Mouse (Mus musculus): Measurements from ENCODE around the gene Cdc40. TPM values are rescaled to one million over a fixed set of nuclear protein-coding genes. Genes with fewer than 3 reads are reported as not detected.
A peak's percentile ranks its signal among the peaks of the same experiment; 100 is the strongest.

The Cdc40 gene
- 39.8 and 44.2 TPM in 2 replicates for polyA plus RNA-seq (2014; fragmentation: Nextera tagmentation; extraction: Ambion mirVana)

GRCm38 (mm10) chr10:40882831-40883643 is at the start of gene Cdc40, which contains the start of gene Wasf1:
Gene Cdc40, minus strand, starts transcription at chr10:40883311.
Gene Wasf1, plus strand, starts transcription at chr10:40883475.
- Histone ChIP-seq H3K9me3 (ENCODE audit: control insufficient read depth, low read length) (no peaks in the 10 kb centered on the region), H3K4me3 (ENCODE audit: low read depth, low read length) (peak within 1 kb of the TSS; percentile 72), H3K27ac (replicated peaks; ENCODE audit: low read depth, low read length) (peak within 1 kb of the TSS; percentile 92), H3K36me3 (ENCODE audit: control insufficient read depth, insufficient read depth, low read length) (no peaks in the 10 kb centered on the region), H3K9ac (ENCODE audit: low read length) (peak within 1 kb of the TSS; percentile 92), H3K27me3 (ENCODE audit: control insufficient read depth, insufficient read depth, low read length) (no peaks in the 10 kb centered on the region), H3K4me1 (ENCODE audit: control insufficient read depth, insufficient read depth, low read length) (no peaks in the 10 kb centered on the region), H3K4me2 (ENCODE audit: low read depth, severe bottlenecking) (peak within 1 kb of the TSS; percentile 62)
- DNase-seq (ENCODE audit: low spot score): peak; percentile 98
- WGBS: under 1% methylated on average over 44 of the region's 44 CpGs
- peak; percentile 98 for ATAC-seq (ENCODE audit: insufficient number of reproducible peaks, low FRiP score, low TSS enrichment, low read depth)

DNA sequence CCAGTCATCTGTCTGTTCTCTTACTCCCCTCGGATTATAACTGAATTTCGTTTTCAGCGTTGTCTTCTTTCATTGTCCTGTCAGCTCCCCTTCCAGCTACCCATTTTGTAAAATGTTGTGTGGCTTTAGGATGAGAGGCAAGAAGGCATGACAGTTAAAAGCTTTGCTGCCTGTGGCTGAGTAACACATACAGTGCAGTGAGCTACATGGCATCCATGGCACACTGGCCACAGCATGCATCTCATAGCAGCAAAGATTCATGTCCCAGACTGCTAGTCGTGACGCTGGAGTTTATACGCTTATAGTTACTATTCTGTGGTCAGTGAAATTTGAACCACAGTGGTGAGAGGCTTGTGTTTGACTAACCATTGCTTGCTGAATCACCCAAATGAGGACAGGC is 36.4 kb upstream of the Cdc40 start:
- Histone ChIP-seq H3K27me3 (ENCODE audit: control insufficient read depth, insufficient read depth, low read length) (no peaks in the 10 kb centered on the region), H3K4me3 (ENCODE audit: low read depth, low read length) (no peak overlapping the region), H3K27ac (replicated peaks; ENCODE audit: low read depth, low read length) (no peak overlapping the region), H3K9me3 (ENCODE audit: control insufficient read depth, low read length) (no peaks in the 10 kb centered on the region), H3K4me2 (ENCODE audit: low read depth, severe bottlenecking) (no peak overlapping the region), H3K9ac (ENCODE audit: low read length) (no peak overlapping the region), H3K36me3 (ENCODE audit: control insufficient read depth, insufficient read depth, low read length) (no peaks in the 10 kb centered on the region), H3K4me1 (ENCODE audit: control insufficient read depth, insufficient read depth, low read length) (no peaks in the 10 kb centered on the region)
- no peak for ATAC-seq (ENCODE audit: insufficient number of reproducible peaks, low FRiP score, low TSS enrichment, low read depth)
- WGBS: 89% methylated on average over 6 of the region's 6 CpGs
- DNase-seq (ENCODE audit: low spot score): no peak

DNA sequence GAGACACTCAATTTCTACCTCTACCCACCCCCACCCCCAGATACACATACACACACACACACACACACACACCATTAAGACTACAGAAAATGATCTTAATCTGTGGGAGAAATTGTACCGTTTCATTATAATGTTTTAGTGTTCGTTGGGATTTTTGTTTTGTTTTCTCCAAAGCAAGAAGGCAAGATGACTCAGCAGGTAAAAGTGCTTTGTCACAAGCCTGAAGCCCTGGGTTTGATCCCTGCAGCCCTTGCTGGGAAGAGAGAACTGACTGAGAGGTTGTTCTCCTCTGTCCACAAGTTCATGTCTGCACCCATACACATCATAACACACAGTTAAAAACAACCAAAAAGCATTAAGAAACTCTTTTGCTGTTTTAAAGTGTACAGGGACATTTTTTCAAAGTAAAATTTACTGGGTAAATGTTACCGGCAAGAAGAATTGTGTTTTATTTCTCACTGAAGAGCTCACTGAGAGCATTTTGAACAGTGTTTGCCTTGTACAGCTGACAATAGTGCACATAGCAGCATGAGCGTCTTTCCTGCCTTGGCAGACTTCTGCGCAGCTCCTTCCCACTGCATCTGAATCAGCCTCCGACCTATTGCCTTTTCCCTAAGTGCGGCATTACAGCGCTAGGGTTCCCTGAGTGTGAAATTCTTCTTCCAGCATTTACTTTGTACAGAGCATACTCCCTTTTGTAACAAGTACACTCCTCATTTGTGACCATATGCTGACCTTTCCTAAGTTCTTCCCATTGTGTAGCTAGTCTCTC is 35.7 kb upstream of the Cdc40 start:
- DNase-seq (ENCODE audit: low spot score): no peak
- Histone ChIP-seq H3K27ac (replicated peaks; ENCODE audit: low read depth, low read length) (no peak overlapping the region), H3K9ac (ENCODE audit: low read length) (no peak overlapping the region), H3K4me2 (ENCODE audit: low read depth, severe bottlenecking) (no peak overlapping the region), H3K4me1 (ENCODE audit: control insufficient read depth, insufficient read depth, low read length) (no peaks in the 10 kb centered on the region), H3K9me3 (ENCODE audit: control insufficient read depth, low read length) (no peaks in the 10 kb centered on the region), H3K36me3 (ENCODE audit: control insufficient read depth, insufficient read depth, low read length) (no peaks in the 10 kb centered on the region), H3K4me3 (ENCODE audit: low read depth, low read length) (no peak overlapping the region), H3K27me3 (ENCODE audit: control insufficient read depth, insufficient read depth, low read length) (no peaks in the 10 kb centered on the region)
- WGBS: 93% methylated on average over 8 of the region's 8 CpGs
- no peak for ATAC-seq (ENCODE audit: insufficient number of reproducible peaks, low FRiP score, low TSS enrichment, low read depth)

DNA sequence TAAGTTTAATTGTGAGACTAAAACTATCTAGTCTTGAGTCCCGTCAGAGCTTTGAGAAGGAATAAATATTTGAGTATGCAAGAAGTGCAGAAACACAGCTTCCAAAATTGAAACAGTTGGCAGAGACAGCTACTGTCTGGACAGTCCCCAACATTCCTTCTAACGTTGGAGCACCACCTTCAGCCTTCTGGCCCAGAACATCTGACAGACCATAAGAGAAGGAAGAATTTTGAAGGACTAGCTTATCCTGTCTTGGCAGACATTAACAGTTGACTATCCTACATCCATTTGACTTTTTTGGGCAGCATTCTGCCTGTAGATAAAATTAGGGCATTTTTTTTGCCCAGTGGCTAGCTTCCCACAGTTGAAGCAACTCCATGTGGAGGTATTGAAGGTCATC is 32.1 kb upstream of the Cdc40 start:
- H3K9me3 ChIP-seq (ENCODE audit: control insufficient read depth, low read length): no peaks in the 10 kb centered on the region
- no peak for DNase-seq (ENCODE audit: low spot score)

DNA sequence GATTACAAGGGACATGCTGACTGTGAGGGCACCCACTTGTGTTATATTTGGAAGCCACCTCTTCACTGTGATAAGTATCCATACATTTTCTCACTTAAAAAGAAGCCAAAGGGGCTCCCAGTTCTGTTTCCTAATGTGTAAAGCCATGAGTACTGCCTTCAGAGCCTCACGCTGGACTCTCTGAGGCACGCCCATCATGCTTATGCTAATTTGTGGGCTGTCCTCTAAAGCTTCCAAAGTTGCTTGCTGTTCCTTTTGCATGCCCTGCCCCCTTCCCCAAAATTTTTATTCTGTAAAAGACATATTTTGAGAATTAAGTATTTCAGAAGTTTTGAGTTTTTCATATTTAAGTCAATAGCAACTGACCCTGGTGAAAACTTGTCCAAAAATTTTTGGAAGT is 27.7 kb upstream of the Cdc40 start:
- Histone ChIP-seq H3K36me3 (ENCODE audit: control insufficient read depth, insufficient read depth, low read length) (no peaks in the 10 kb centered on the region), H3K9ac (ENCODE audit: low read length) (no peak overlapping the region), H3K27ac (replicated peaks; ENCODE audit: low read depth, low read length) (no peak overlapping the region), H3K27me3 (ENCODE audit: control insufficient read depth, insufficient read depth, low read length) (no peaks in the 10 kb centered on the region), H3K4me2 (ENCODE audit: low read depth, severe bottlenecking) (no peak overlapping the region), H3K4me1 (ENCODE audit: control insufficient read depth, insufficient read depth, low read length) (no peaks in the 10 kb centered on the region), H3K9me3 (ENCODE audit: control insufficient read depth, low read length) (no peaks in the 10 kb centered on the region), H3K4me3 (ENCODE audit: low read depth, low read length) (no peak overlapping the region)
- ATAC-seq (ENCODE audit: insufficient number of reproducible peaks, low FRiP score, low TSS enrichment, low read depth) (no peak), DNase-seq (ENCODE audit: low spot score) (no peak)
- WGBS: 68% methylated on average over 2 of the region's 2 CpGs

More for the DNA sequence above, 32.1 kb upstream of the Cdc40 start:
- no peaks in the 10 kb centered on the region for H3K36me3 ChIP-seq (ENCODE audit: control insufficient read depth, insufficient read depth, low read length)
- ATAC-seq (ENCODE audit: insufficient number of reproducible peaks, low FRiP score, low TSS enrichment, low read depth): no peak
- H3K4me2 ChIP-seq (ENCODE audit: low read depth, severe bottlenecking): no peak overlapping the region
- H3K9ac ChIP-seq (ENCODE audit: low read length): no peak overlapping the region
- H3K4me1 ChIP-seq (ENCODE audit: control insufficient read depth, insufficient read depth, low read length): no peaks in the 10 kb centered on the region
- H3K4me3 ChIP-seq (ENCODE audit: low read depth, low read length): no peak overlapping the region
- H3K27ac ChIP-seq (replicated peaks; ENCODE audit: low read depth, low read length): no peak overlapping the region
- 85% methylated on average over 2 of the region's 2 CpGs for WGBS
- no peaks in the 10 kb centered on the region for H3K27me3 ChIP-seq (ENCODE audit: control insufficient read depth, insufficient read depth, low read length)

DNA sequence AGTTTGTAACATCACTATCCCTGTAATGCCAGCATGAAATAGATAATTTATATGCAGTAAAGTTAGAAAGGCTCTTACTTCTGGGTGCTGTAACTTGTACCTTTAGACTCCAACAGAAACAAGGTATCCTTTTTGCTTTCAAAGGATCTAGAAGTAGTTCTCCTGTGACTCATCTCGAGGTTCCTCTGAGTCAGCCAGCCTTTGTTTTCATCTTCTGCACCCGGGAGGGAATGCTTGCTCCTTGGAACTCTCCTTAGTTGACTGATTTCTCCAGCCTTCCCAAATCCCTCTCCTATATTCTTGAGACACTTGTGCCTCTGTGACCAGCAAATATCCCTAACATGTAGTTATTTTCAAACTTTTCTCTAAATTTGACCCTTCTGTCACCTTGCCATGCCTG is 25.5 kb upstream of the Cdc40 start:
- DNase-seq (ENCODE audit: low spot score): no peak
- H3K36me3 ChIP-seq (ENCODE audit: control insufficient read depth, insufficient read depth, low read length): no peaks in the 10 kb centered on the region

GRCm38 (mm10) chr10:40906802-40907201 is 23.7 kb upstream of the Cdc40 start:
- WGBS: 83% methylated on average over 7 of the region's 7 CpGs
- no peaks in the 10 kb centered on the region for H3K9me3 ChIP-seq (ENCODE audit: control insufficient read depth, low read length)
- H3K4me1 ChIP-seq (ENCODE audit: control insufficient read depth, insufficient read depth, low read length): no peaks in the 10 kb centered on the region
- no peak overlapping the region for H3K4me2 ChIP-seq (ENCODE audit: low read depth, severe bottlenecking)
- H3K27ac ChIP-seq (replicated peaks; ENCODE audit: low read depth, low read length): no peak overlapping the region
- no peaks in the 10 kb centered on the region for H3K36me3 ChIP-seq (ENCODE audit: control insufficient read depth, insufficient read depth, low read length)
- H3K9ac ChIP-seq (ENCODE audit: low read length): no peak overlapping the region
- ATAC-seq (ENCODE audit: insufficient number of reproducible peaks, low FRiP score, low TSS enrichment, low read depth) (no peak), DNase-seq (ENCODE audit: low spot score) (no peak)
- H3K27me3 ChIP-seq (ENCODE audit: control insufficient read depth, insufficient read depth, low read length): no peaks in the 10 kb centered on the region
- no peak overlapping the region for H3K4me3 ChIP-seq (ENCODE audit: low read depth, low read length)

More for the DNA sequence above, 25.5 kb upstream of the Cdc40 start:
- no peak for ATAC-seq (ENCODE audit: insufficient number of reproducible peaks, low FRiP score, low TSS enrichment, low read depth)
- Histone ChIP-seq H3K27ac (replicated peaks; ENCODE audit: low read depth, low read length) (no peak overlapping the region), H3K9ac (ENCODE audit: low read length) (no peak overlapping the region), H3K4me2 (ENCODE audit: low read depth, severe bottlenecking) (no peak overlapping the region), H3K27me3 (ENCODE audit: control insufficient read depth, insufficient read depth, low read length) (no peaks in the 10 kb centered on the region), H3K4me1 (ENCODE audit: control insufficient read depth, insufficient read depth, low read length) (no peaks in the 10 kb centered on the region), H3K9me3 (ENCODE audit: control insufficient read depth, low read length) (no peaks in the 10 kb centered on the region), H3K4me3 (ENCODE audit: low read depth, low read length) (no peak overlapping the region)
- WGBS: 60% methylated on average over 2 of the region's 2 CpGs

DNA sequence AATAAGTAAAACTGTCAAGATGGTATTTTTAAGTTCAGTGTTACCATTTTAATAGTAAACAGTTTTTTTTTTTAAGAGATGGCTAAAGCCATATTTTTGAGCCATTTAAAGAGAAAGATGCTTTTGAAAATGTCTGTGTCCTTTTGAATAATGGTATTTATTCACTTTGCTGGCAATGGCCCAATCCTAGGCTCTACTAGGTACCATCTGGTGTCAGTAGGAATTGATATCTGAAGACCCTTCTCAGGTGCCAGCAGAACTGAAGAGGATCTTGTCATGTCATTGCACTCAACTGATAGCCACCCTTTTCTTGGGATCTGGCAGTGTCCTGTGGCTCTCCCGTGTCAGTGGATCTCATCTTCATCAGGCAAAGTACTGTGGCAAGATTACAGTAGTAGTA is 23.0 kb upstream of the Cdc40 start:
- Histone ChIP-seq H3K4me1 (ENCODE audit: control insufficient read depth, insufficient read depth, low read length) (no peaks in the 10 kb centered on the region), H3K4me3 (ENCODE audit: low read depth, low read length) (no peak overlapping the region), H3K36me3 (ENCODE audit: control insufficient read depth, insufficient read depth, low read length) (no peaks in the 10 kb centered on the region), H3K9me3 (ENCODE audit: control insufficient read depth, low read length) (no peaks in the 10 kb centered on the region), H3K27me3 (ENCODE audit: control insufficient read depth, insufficient read depth, low read length) (no peaks in the 10 kb centered on the region), H3K27ac (replicated peaks; ENCODE audit: low read depth, low read length) (no peak overlapping the region), H3K4me2 (ENCODE audit: low read depth, severe bottlenecking) (no peak overlapping the region), H3K9ac (ENCODE audit: low read length) (no peak overlapping the region)
- 92% methylated on average over 1 of the region's 1 CpGs for WGBS
- DNase-seq (ENCODE audit: low spot score): no peak
- no peak for ATAC-seq (ENCODE audit: insufficient number of reproducible peaks, low FRiP score, low TSS enrichment, low read depth)
